Mouse (Mus musculus): ENCODE measurements around the gene Ccdc173. TPM values are rescaled to one million over a fixed set of nuclear protein-coding genes. Genes with fewer than 3 reads are reported as not detected.
A peak's percentile ranks its signal among the peaks of the same experiment; 100 is the strongest.

The Ccdc173 gene
- polyA plus RNA-seq, 1 experiment from 2014 or later, result 8.5 TPM

GRCm38 (mm10) chr2:69790722-69791121, 1.3 kb upstream of the Ccdc173 start:
- in situ Hi-C loops (cut with MboI; ENCODE audit: low pct_unique_long_range_greater_than_20kb), result no loop called here
- no peaks in the 10 kb centered on the region for H3K27me3 ChIP-seq
- CTCF ChIA-PET, result interaction anchor here (0.6 to 3.1 kb wide), 7 partner anchors 11 to 153 kb away, joined by 3 to 16 read pairs (median 3); partner anchors contain the start of gene Bbs5
- ATAC-seq (no peak), DNase-seq (ENCODE audit: low read depth, low spot score) (no peak)
- TF ChIP-seq CTCF (IDR thresholded peaks at IDR 0.05), result no peak
- POLR2A ChIA-PET, result no interaction called here

GRCm38 (mm10) chr2:69790285-69790684, 910 bp upstream of the Ccdc173 start:
- peak; percentile 84 for TF ChIP-seq CTCF (IDR thresholded peaks at IDR 0.05)
- in situ Hi-C loops (cut with MboI; ENCODE audit: low pct_unique_long_range_greater_than_20kb), result no loop called here
- H3K27me3 ChIP-seq, result no peaks in the 10 kb centered on the region
- ATAC-seq (no peak), DNase-seq (ENCODE audit: low read depth, low spot score) (peak; percentile 42)
- CTCF ChIA-PET, result interaction anchor here (0.6 to 3.1 kb wide), 8 partner anchors 8 to 152 kb away, joined by 3 to 16 read pairs (median 3); partner anchors contain the start of gene Bbs5
- POLR2A ChIA-PET, result no interaction called here

- H3K27me3 ChIP-seq, result no peaks in the 10 kb centered on the region
- ChIA-PET POLR2A (interaction anchor here (1.5 kb wide), 1 partner anchor 35 kb away, joined by 3 read pairs; no protein-coding TSS in a partner anchor), CTCF (interaction anchor here (0.9 to 3.1 kb wide), 3 partner anchors 9 to 12 kb away, joined by 3 to 16 read pairs (median 3); no protein-coding TSS in a partner anchor)
- no peak for TF ChIP-seq CTCF (IDR thresholded peaks at IDR 0.05)
- peak; percentile 5 for ATAC-seq
- no peak for DNase-seq (ENCODE audit: low read depth, low spot score)
- in situ Hi-C loops (cut with MboI; ENCODE audit: low pct_unique_long_range_greater_than_20kb), result no loop called here
Measured at GRCm38 (mm10) chr2:69788974-69789373, 401 bp downstream of the Ccdc173 start.

- TF ChIP-seq CTCF (IDR thresholded peaks at IDR 0.05), result peak; percentile 62
- in situ Hi-C loops (cut with MboI; ENCODE audit: low pct_unique_long_range_greater_than_20kb), result loop anchor here (5.0 kb wide), 1 partner anchor 142 kb away; no protein-coding TSS in a partner anchor
- CTCF ChIA-PET, result interaction anchor here (1.3 to 3.6 kb wide), 4 partner anchors 11 to 238 kb away, joined by 3 to 16 read pairs (median 5); partner anchors contain the start of genes Ccdc173 and Phospho2
- ATAC-seq (no peak), DNase-seq (ENCODE audit: low read depth, low spot score) (no peak)
- H3K27me3 ChIP-seq, result no peaks in the 10 kb centered on the region
- POLR2A ChIA-PET, result no interaction called here
Measured at GRCm38 (mm10) chr2:69778836-69779177, 10.6 kb downstream of the Ccdc173 start.

- ChIA-PET POLR2A (no interaction called here), CTCF (interaction anchor here (1.3 to 3.6 kb wide), 3 partner anchors 12 to 113 kb away, joined by 3 to 16 read pairs (median 7); partner anchors contain the start of genes Ccdc173 and Phospho2)
Measured at GRCm38 (mm10) chr2:69777985-69778835, 11.2 kb downstream of the Ccdc173 start.

GRCm38 (mm10) chr2:69773331-69773730, 16.0 kb downstream of the Ccdc173 start:
- ChIA-PET POLR2A (no interaction called here), CTCF (no interaction called here)
- no peak for DNase-seq (ENCODE audit: low read depth, low spot score)
- no peaks in the 10 kb centered on the region for H3K27me3 ChIP-seq
- in situ Hi-C loops (cut with MboI; ENCODE audit: low pct_unique_long_range_greater_than_20kb), result no loop called here
- TF ChIP-seq CTCF (IDR thresholded peaks at IDR 0.05), result no peak
- no peak for ATAC-seq

More at GRCm38 (mm10) chr2:69777985-69778835, 11.2 kb downstream of the Ccdc173 start:
- in situ Hi-C loops (cut with MboI; ENCODE audit: low pct_unique_long_range_greater_than_20kb), result loop anchor here (5.0 kb wide), 1 partner anchor 141 kb away; no protein-coding TSS in a partner anchor
- TF ChIP-seq CTCF (IDR thresholded peaks at IDR 0.05), result no peak
- no peak for ATAC-seq
- no peak for DNase-seq (ENCODE audit: low read depth, low spot score)
- no peaks in the 10 kb centered on the region for H3K27me3 ChIP-seq

GRCm38 (mm10) chr2:69764716-69765115, 24.7 kb downstream of the Ccdc173 start:
- TF ChIP-seq CTCF (IDR thresholded peaks at IDR 0.05), result no peak
- H3K27me3 ChIP-seq, result no peaks in the 10 kb centered on the region
- CTCF ChIA-PET, result interaction anchor here (1.2 kb wide), 1 partner anchor 9 kb away, joined by 3 read pairs; no protein-coding TSS in a partner anchor
- DNase-seq (ENCODE audit: low read depth, low spot score), result no peak
- POLR2A ChIA-PET, result no interaction called here
- in situ Hi-C loops (cut with MboI; ENCODE audit: low pct_unique_long_range_greater_than_20kb), result no loop called here
- no peak for ATAC-seq

- no peak for TF ChIP-seq CTCF (IDR thresholded peaks at IDR 0.05)
- ChIA-PET POLR2A (interaction anchor here (0.6 kb wide), 1 partner anchor 84 kb away, joined by 3 read pairs; no protein-coding TSS in a partner anchor), CTCF (interaction anchor here (1.1 to 1.4 kb wide), 2 partner anchors 11 to 27 kb away, joined by 3 read pairs; no protein-coding TSS in a partner anchor)
- ATAC-seq, result no peak
- in situ Hi-C loops (cut with MboI; ENCODE audit: low pct_unique_long_range_greater_than_20kb), result no loop called here
- DNase-seq (ENCODE audit: low read depth, low spot score), result no peak
- H3K27me3 ChIP-seq, result no peaks in the 10 kb centered on the region
Measured at GRCm38 (mm10) chr2:69763340-69763739, 26.0 kb downstream of the Ccdc173 start.

- ChIA-PET POLR2A (no interaction called here), CTCF (interaction anchor here (1.6 kb wide), 1 partner anchor 19 kb away, joined by 3 read pairs; no protein-coding TSS in a partner anchor)
- DNase-seq (ENCODE audit: low read depth, low spot score) (no peak), ATAC-seq (no peak)
- no peak for TF ChIP-seq CTCF (IDR thresholded peaks at IDR 0.05)
- in situ Hi-C loops (cut with MboI; ENCODE audit: low pct_unique_long_range_greater_than_20kb), result no loop called here
- no peaks in the 10 kb centered on the region for H3K27me3 ChIP-seq
Measured at GRCm38 (mm10) chr2:69760980-69761379, 28.4 kb downstream of the Ccdc173 start.

- no peak for DNase-seq (ENCODE audit: low read depth, low spot score)
- POLR2A ChIA-PET, result no interaction called here
- no peak for ATAC-seq
- in situ Hi-C loops (cut with MboI; ENCODE audit: low pct_unique_long_range_greater_than_20kb), result no loop called here
- CTCF ChIA-PET, result no interaction called here
- peak; percentile 60 for TF ChIP-seq CTCF (IDR thresholded peaks at IDR 0.05)
- H3K27me3 ChIP-seq, result no peaks in the 10 kb centered on the region
Measured at GRCm38 (mm10) chr2:69745091-69745490, 44.3 kb downstream of the Ccdc173 start.

- ChIA-PET CTCF (no interaction called here), POLR2A (interaction anchor here (1.7 kb wide), 1 partner anchor 10 kb away, joined by 8 read pairs; the partner anchor contains the start of gene Fastkd1)
- no peaks in the 10 kb centered on the region for H3K27me3 ChIP-seq
- in situ Hi-C loops (cut with MboI; ENCODE audit: low pct_unique_long_range_greater_than_20kb), result no loop called here
- ATAC-seq, result no peak
- DNase-seq (ENCODE audit: low read depth, low spot score), result no peak
- TF ChIP-seq CTCF (IDR thresholded peaks at IDR 0.05), result no peak
Measured at GRCm38 (mm10) chr2:69723519-69723825, 65.9 kb downstream of the Ccdc173 start.
